Mouse (Mus musculus): ENCODE measurements around the gene Gm49325. TPM values are rescaled to one million over a fixed set of nuclear protein-coding genes. Genes with fewer than 3 reads are reported as not detected.

Gm49325 gene
- polyA plus RNA-seq, 1 experiment = 8.8 TPM

DNA sequence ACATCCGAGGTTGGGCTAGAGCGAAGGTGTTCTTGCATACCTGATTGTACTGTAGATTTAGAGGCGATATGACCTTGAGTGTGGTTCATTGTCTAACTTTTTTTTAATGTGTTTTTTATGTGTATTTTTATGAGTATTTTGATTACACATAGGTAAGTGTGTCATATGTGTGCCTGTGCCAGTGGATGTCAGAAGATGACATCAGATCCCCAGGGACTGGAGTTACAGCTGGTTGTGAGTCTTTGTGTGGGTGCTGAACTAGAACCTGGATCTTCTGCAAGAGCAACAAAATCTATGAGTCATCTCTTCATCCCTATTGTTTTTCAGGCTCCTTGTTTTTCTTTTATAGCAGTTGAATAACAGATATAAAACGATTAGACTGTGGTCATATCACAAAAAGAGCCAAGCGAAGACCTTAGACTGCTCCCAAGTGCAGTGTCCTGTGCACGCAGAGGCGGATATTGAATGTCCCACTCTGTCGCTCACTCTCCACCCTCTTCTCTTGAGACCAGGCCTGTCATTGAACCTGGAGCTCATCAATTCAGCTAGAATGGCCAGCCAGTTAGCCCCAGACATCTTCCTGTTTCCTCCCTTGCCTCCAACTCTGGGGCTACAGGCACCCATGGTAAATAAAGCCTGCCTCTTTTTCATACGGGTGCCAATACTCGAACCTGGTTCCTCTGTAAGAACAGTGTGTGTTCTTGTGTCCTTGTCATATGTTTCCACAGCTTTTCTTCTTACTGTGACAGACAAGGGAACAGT, 17.8 kb downstream of the Gm49325 start:
- Histone ChIP-seq H3K4me2 (ENCODE audit: low read depth) (peak overlapping the region; percentile 74), H3K36me3 (ENCODE audit: control insufficient read depth, insufficient read depth) (no peaks in the 10 kb centered on the region), H3ac (ENCODE audit: control insufficient read depth, insufficient read length) (no peak overlapping the region), H3K79me2 (ENCODE audit: control insufficient read depth, insufficient read depth) (peaks cover 54% of the 10 kb centered on the region), H3K27me3 (ENCODE audit: control insufficient read depth, insufficient read depth, insufficient read length) (no peaks in the 10 kb centered on the region), H3K4me3 (peak overlapping the region; percentile 83)
- TF ChIP-seq REST (IDR thresholded peaks at IDR 0.05; ENCODE audit: insufficient read depth, insufficient read length) (no peak), CEBPB (IDR thresholded peaks at IDR 0.05; ENCODE audit: insufficient read depth, poor library complexity, severe bottlenecking) (peak; percentile 94), POLR2A (IDR thresholded peaks at IDR 0.05; ENCODE audit: insufficient read length, low read depth) (peak; percentile 28)

DNA sequence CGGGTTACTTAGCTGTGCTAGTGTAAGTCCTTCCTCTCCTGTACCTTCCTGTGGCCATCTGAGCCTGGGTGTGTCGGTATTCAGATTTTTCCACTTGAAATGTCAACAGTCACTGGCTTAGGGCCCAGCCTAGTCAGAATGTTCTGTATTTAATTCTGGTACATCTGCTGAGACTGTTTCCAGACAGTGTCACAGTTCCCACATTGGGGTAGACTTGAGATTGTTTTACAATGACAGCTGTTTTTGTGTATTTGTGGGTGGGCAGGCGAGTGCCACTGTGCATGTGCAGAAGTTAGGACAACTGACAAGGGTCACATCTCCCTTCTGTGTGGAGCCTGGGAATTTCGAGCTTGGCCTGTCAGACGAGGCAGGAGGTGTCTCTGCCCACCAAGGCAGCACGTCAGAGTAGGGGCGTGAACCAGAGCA, 18.6 kb downstream of the Gm49325 start:
- H3K36me3 ChIP-seq (ENCODE audit: control insufficient read depth, insufficient read depth) = no peaks in the 10 kb centered on the region
- TF ChIP-seq E2F4 (IDR thresholded peaks at IDR 0.05; ENCODE audit: insufficient read depth) (no peak), MYOD1 (IDR thresholded peaks at IDR 0.05; ENCODE audit: control insufficient read depth in 1 of 3, insufficient read length in 2 of 3, low read depth in 2 of 3) (peak in 2 of 3 experiments; percentile 35 to 71), POLR2AphosphoS2 (IDR thresholded peaks at IDR 0.05; ENCODE audit: insufficient read length, low read depth) (peak; percentile 37), TCF12 (IDR thresholded peaks at IDR 0.05; ENCODE audit: insufficient read depth, poor library complexity, severe bottlenecking) (peak; percentile 56), POLR2A (IDR thresholded peaks at IDR 0.05; ENCODE audit: insufficient read length, low read depth) (no peak), REST (IDR thresholded peaks at IDR 0.05; ENCODE audit: insufficient read depth, insufficient read length) (no peak), TCF3 (IDR thresholded peaks at IDR 0.05; ENCODE audit: insufficient read length, low read depth) (no peak), MAX (IDR thresholded peaks at IDR 0.05; ENCODE audit: low read depth) (no peak), MYOG (IDR thresholded peaks at IDR 0.05; ENCODE audit: control insufficient read depth in 1 of 3, insufficient read depth in 1 of 3, insufficient read length in 2 of 3, low read depth in 2 of 3) (peak in 2 of 3 experiments; percentile 18 to 77), SRF (IDR thresholded peaks at IDR 0.05; ENCODE audit: control insufficient read depth, insufficient read length, low read depth) (no peak), CEBPB (IDR thresholded peaks at IDR 0.05; ENCODE audit: insufficient read depth, poor library complexity, severe bottlenecking) (no peak), USF1 (IDR thresholded peaks at IDR 0.05; ENCODE audit: low read depth) (no peak)
- H3K79me2 ChIP-seq (ENCODE audit: control insufficient read depth, insufficient read depth) = peaks cover 62% of the 10 kb centered on the region
- no peak overlapping the region for H3ac ChIP-seq (ENCODE audit: control insufficient read depth, insufficient read length)
- H3K4me3 ChIP-seq = peak overlapping the region; percentile 83
- no peaks in the 10 kb centered on the region for H3K27me3 ChIP-seq (ENCODE audit: control insufficient read depth, insufficient read depth, insufficient read length)
- peak overlapping the region; percentile 74 for H3K4me2 ChIP-seq (ENCODE audit: low read depth)

DNA sequence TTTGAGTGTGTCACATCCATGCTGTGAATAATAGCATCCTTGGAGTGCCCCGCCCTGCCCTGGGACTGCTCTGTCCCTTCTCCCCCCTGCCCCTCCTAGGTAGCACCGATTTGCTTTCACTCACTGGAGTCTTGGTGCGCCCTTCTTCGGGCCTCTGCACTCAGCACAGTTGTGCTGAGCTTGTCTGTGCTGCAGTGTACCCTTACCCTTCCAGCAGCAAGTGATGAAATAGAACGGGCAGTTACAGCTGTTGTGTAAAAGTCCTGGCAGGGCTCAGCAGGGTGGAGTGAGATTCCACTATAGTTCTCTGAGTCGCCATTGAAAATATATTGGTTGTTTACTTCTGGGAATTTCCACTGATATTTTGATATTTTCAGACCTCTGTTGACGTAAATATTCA, 20.0 kb downstream of the Gm49325 start:
- Histone ChIP-seq H3K4me2 (ENCODE audit: low read depth) (peak overlapping the region; percentile 51), H3K79me2 (ENCODE audit: control insufficient read depth, insufficient read depth) (peaks cover 76% of the 10 kb centered on the region), H3ac (ENCODE audit: control insufficient read depth, insufficient read length) (no peak overlapping the region), H3K27me3 (ENCODE audit: control insufficient read depth, insufficient read depth, insufficient read length) (no peaks in the 10 kb centered on the region), H3K4me3 (no peak overlapping the region), H3K36me3 (ENCODE audit: control insufficient read depth, insufficient read depth) (no peaks in the 10 kb centered on the region)
- TF ChIP-seq SRF (IDR thresholded peaks at IDR 0.05; ENCODE audit: control insufficient read depth, insufficient read length, low read depth) (no peak), USF1 (IDR thresholded peaks at IDR 0.05; ENCODE audit: low read depth) (no peak), TCF3 (IDR thresholded peaks at IDR 0.05; ENCODE audit: insufficient read length, low read depth) (no peak), CEBPB (IDR thresholded peaks at IDR 0.05; ENCODE audit: insufficient read depth, poor library complexity, severe bottlenecking) (peak; percentile 33; the same call in 1 of the 2 replicates), MYOD1 (IDR thresholded peaks at IDR 0.05; ENCODE audit: control insufficient read depth in 1 of 3, insufficient read length in 2 of 3, low read depth in 2 of 3) (peak in 2 of 3 experiments; percentile 17 to 23), POLR2A (IDR thresholded peaks at IDR 0.05; ENCODE audit: insufficient read length, low read depth) (no peak), MYOG (IDR thresholded peaks at IDR 0.05; ENCODE audit: control insufficient read depth in 1 of 3, insufficient read depth in 1 of 3, insufficient read length in 2 of 3, low read depth in 2 of 3) (no peak), POLR2AphosphoS2 (IDR thresholded peaks at IDR 0.05; ENCODE audit: insufficient read length, low read depth) (peak; percentile 25), TCF12 (IDR thresholded peaks at IDR 0.05; ENCODE audit: insufficient read depth, poor library complexity, severe bottlenecking) (no peak), REST (IDR thresholded peaks at IDR 0.05; ENCODE audit: insufficient read depth, insufficient read length) (no peak), MAX (IDR thresholded peaks at IDR 0.05; ENCODE audit: low read depth) (no peak)

DNA sequence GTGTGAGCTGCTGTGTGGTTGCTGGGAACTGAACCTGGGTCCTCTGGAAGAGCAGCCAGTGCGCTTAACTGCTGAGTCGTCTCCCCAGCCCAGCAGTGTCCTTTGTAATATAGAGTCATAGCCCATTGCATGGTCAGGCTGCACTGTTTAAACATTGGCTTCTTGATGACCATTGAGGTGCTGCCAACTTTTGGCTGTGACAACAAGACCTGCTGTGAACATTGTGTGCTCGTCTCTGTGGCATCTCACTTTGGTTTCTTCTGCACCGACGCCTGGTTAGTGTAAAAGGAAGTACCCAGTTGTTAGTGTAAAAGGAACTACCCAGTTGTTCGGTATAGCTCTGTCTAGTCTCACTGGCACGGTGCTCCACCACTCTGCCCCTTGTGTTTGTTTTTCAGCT, 20.6 kb downstream of the Gm49325 start:
- no peaks in the 10 kb centered on the region for H3K27me3 ChIP-seq (ENCODE audit: control insufficient read depth, insufficient read depth, insufficient read length)
- H3K36me3 ChIP-seq (ENCODE audit: control insufficient read depth, insufficient read depth) = no peaks in the 10 kb centered on the region
- H3K4me3 ChIP-seq = no peak overlapping the region

DNA sequence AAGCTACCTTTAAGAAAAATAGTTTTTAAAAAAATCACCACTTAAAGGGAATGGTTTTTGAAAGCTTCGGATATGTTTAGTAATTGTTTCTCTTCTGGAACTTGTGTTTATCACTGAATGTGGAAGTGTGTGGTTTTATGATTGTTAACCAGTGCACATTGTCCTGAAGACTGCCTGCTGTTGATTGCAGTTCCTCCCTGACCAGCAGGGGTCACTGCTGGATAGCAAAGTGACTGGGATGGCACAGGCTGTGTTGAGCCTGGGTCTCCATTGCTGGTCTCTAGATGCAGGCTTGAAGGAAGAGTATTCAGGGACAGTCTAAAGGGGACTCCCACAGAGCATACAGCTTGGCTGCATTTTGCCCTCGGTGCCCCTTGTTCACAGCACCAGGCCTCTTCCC, 21.5 kb downstream of the Gm49325 start:
- TF ChIP-seq REST (IDR thresholded peaks at IDR 0.05; ENCODE audit: insufficient read depth, insufficient read length) (no peak), POLR2AphosphoS2 (IDR thresholded peaks at IDR 0.05; ENCODE audit: insufficient read length, low read depth) (peak; percentile 38)
- H3K79me2 ChIP-seq (ENCODE audit: control insufficient read depth, insufficient read depth) = peaks cover 91% of the 10 kb centered on the region
- H3K27me3 ChIP-seq (ENCODE audit: control insufficient read depth, insufficient read depth, insufficient read length) = no peaks in the 10 kb centered on the region

More for the DNA sequence above, 20.6 kb downstream of the Gm49325 start:
- Histone ChIP-seq H3ac (ENCODE audit: control insufficient read depth, insufficient read length) (no peak overlapping the region), H3K4me2 (ENCODE audit: low read depth) (peak overlapping the region; percentile 10), H3K79me2 (ENCODE audit: control insufficient read depth, insufficient read depth) (peaks cover 82% of the 10 kb centered on the region)
- TF ChIP-seq POLR2AphosphoS2 (IDR thresholded peaks at IDR 0.05; ENCODE audit: insufficient read length, low read depth) = no peak

More for the DNA sequence above, 21.5 kb downstream of the Gm49325 start:
- Histone ChIP-seq H3K4me3 (no peak overlapping the region), H3K4me2 (ENCODE audit: low read depth) (no peak overlapping the region), H3ac (ENCODE audit: control insufficient read depth, insufficient read length) (no peak overlapping the region), H3K36me3 (ENCODE audit: control insufficient read depth, insufficient read depth) (no peaks in the 10 kb centered on the region)
